Mouse (Mus musculus): ENCODE data around the gene Klhdc1.

The Klhdc1 gene

GRCm38 (mm10) chr12:69227776-69228466 lies 13.1 kb upstream of the Klhdc1 start, which contains the start of gene Pole2:
Gene Pole2, minus strand, starts transcription at chr12:69228195.
- in situ Hi-C loops (cut with MseI, MboI): no loop called here

DNA sequence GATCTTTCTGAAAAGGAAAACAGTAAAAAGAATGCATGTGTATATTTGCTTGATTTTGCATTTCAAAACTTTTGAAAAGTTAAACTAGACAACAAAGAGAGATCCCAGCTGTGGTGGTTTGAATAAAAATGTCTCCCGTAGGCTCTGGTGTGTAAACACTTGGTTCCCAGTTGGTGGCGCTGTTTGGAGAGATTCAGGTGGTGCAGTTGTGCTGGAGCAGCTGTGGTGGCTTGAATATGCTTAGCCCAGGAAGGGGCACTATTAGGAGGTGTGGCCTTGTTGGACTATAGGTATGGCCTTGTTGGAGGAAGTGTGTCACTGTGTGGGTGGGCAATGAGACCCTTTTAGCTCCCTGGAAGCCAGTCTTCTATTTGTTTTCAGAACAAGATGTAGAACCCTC lies 11.7 kb upstream of the Klhdc1 start:
- in situ Hi-C loops (cut with MseI, MboI): no loop called here

DNA sequence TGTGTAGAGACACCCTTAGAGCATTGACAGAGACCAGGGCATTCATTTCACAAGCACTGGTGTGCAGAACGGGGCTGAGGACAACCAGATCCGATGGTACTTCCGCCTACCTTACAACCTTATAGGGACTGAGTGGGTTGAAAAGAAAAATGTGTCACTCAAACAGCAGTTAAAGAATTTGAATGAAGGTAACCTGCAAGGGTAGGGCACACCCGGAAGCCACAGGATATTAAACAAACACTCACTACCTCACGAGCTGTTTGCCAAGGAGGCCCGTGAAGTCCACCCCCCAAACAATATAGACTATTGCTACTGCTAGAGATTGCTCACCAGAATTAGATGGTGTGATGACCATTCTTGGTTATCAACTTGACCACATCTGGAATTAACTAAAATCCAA lies 5.2 kb upstream of the Klhdc1 start:
- in situ Hi-C loops (cut with MseI, MboI): no loop called here

GRCm38 (mm10) chr12:69238284-69238683 lies 2.7 kb upstream of the Klhdc1 start:
- in situ Hi-C loops (cut with MseI, MboI): no loop called here

- in situ Hi-C loops (cut with MseI, MboI): no loop called here
Measured at GRCm38 (mm10) chr12:69241405-69241770, 412 bp downstream of the Klhdc1 start.

DNA sequence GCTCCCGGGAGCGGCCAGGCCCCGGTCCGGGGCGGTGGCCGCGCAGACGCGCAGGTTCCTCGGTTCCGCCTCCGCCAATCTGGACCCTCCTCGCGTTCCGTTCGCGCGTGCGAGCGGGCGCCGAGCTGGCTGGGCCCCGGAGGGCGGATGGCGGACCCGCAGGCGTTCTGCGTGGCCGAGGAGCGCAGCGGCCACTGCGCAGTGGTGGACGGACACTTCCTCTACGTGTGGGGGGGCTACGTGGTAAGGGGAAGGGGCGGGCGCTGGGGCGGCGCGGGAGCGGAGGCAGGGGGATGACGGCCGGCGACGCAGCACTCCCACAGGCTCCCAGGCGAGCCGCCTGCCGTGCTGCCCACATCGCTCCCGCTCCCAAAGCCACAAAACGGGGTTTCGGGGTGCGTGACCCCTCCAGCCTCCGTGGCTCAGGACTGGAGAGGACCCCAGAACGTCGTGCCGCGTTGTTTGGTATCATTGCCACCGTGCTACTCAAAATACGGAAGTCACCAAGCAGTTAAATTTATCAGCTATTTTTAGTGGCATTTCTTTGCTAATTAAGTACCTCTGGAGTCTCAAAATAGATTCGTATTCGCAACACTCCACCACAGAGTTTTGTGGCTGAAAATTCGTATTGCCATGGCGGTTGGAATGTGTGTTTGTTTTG lies 925 bp downstream of the Klhdc1 start:
- in situ Hi-C loops (cut with MseI, MboI): no loop called here

DNA sequence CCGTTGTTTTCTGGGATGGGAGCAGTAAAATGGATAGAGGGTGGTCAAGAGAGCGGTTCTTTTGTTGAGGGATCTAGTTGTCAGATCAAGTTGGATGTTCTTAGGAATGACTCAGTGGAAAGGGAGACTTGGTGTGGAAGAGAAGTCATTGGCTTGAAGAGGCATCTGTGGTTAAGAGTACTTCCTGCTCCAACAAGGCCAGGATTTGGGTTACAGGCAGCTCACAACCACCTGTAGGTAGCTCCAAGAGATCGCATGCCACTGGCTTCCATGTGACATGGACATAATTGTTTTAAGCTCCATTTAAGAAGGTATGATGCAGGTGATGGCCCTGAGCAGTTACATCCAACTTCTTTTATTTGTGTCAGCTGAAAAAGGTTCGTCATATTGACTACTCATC lies 8.8 kb downstream of the Klhdc1 start:
- in situ Hi-C loops (cut with MseI, MboI): no loop called here

DNA sequence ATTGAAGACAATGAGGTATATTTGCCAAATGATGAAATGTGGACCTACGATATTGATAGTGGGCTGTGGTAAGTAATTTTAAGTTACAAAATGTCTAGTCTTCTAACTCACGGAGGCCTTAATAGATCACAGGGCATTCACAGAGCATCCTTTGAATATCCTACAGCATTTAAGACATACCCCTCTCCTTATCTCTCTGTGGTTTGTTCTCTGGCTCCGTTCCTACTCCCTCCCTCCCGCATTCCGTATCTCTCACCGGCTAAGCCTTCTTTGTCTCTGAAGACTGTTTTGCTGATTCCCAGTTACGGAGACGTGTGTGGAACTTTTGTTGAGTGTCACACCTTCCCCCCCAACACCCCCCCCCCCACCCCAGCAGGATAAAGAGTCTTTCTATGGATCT lies 9.8 kb downstream of the Klhdc1 start:
- in situ Hi-C loops (cut with MseI, MboI): no loop called here

DNA sequence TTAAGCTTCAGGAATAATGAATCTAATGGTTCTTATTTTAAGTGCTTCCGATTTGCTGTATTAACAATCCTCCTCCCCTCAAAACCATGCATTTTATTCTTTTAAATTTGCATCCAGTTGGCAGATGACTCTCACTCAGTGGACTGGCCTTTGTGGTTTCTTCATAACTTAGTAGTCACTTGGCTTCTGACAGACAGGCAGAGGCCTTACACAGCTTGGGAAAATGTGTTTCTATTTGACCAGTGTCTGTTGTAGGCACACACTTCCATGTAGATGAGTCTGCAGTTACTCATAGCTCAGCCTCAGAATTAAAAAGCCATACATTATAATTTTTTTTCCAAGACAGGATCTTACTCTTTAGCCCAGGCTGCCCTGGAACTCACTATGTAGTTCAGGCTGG lies 12.8 kb downstream of the Klhdc1 start:
- in situ Hi-C loops (cut with MseI, MboI): no loop called here

DNA sequence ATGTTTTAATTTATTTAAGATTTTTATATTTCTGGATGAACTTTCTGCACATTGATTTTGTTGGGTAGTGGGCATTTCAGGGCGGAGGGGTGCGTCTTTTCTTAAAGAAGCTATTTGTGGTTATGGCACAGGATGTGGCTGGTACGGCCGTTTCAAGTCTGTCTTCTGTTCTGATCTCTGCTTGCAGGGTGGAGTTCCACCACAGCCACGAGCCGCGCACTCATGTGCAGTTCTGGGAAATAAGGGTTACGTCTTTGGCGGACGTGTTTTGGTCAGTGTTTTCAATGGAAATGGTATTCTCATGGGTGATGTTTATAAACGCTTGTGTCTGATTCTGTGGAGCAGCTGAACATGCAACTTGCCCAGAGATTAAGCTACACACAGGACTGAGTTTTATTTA lies 16.9 kb downstream of the Klhdc1 start:
- in situ Hi-C loops (cut with MseI, MboI): no loop called here

DNA sequence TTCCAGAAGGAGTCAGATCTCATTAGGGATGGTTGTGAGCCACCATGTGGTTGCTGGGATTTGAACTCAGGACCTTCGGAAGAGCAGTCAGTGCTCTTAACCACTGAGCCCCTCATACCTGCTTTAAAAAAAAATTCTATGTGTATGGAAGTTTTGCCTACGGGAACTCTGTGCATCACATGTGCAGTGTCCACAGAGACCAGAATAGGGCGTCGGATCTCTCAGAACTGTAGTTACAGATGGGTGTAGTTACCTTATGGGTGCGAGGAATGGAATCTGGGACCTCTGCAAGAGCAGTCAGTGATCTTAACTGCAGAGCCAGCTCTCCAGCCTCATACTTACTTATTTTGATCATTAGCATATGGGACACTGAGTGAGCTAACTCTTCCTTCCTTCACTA lies 21.3 kb downstream of the Klhdc1 start:
- in situ Hi-C loops (cut with MseI, MboI): no loop called here

- in situ Hi-C loops (cut with MseI, MboI): no loop called here
Measured at GRCm38 (mm10) chr12:69265031-69265430, 24.1 kb downstream of the Klhdc1 start.

DNA sequence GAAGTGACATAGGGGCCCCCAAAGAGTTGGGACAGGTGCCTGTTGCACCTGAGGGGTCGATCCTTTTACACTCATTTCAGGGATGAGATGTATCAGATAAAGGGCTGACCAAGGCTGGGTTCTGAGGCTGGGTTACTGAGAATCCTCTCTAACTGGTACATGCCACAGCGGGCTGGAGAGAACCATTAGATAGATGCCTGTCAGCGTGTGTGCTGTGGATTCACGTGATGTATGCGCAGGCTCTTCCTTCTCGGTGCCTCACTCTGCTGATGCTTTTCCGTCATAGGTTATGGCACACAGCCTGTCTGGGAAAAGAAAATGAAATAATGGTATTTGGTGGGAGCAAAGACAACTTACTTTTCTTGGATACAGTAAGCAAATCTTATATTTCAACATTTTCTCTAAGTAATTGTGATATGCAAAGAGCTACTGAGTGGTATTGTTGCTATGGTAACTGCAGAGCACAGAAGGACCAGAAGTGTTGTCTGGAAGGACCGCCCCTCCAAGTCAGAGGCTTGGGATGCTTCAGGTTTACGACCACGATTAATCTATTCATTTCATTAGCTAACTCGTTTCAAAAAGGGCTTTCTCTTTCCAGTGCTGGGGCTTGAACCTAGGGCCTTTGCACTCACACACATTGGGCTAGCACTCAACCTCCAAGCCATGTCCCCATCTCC lies 27.1 kb downstream of the Klhdc1 start:
- in situ Hi-C loops (cut with MseI, MboI): no loop called here

GRCm38 (mm10) chr12:69268956-69269355 lies 28.0 kb downstream of the Klhdc1 start:
- in situ Hi-C loops (cut with MseI, MboI): no loop called here

DNA sequence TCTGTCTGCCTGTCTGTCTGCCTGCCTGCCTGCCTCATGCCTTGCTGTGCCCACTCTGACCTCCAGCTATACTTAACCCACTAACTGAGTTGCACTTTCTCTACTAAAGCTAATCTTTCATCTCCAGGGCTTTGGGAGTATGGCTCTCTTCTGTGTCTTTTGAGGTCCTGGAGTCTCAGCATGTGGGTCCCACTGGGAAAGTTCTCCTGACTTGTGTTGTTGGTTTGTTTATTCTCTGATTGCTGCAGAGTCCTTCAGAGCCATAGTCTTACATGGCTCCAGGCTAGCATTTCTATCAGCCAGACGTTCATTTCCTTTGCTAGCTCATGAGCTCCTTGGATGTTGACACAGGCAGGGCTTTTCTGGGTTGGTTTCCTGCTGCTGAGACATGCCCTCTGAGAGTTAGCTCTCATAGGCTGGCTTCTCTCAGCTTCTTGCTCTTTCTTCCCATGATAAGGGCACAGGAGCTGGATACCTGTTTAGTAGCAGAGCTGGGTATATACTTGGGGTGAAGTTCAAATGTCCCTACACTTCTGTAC lies 39.0 kb downstream of the Klhdc1 start:
- in situ Hi-C loops (cut with MseI, MboI): no loop called here

- in situ Hi-C loops (cut with MseI, MboI): no loop called here
Measured at GRCm38 (mm10) chr12:69280915-69281314, 39.9 kb downstream of the Klhdc1 start.

DNA sequence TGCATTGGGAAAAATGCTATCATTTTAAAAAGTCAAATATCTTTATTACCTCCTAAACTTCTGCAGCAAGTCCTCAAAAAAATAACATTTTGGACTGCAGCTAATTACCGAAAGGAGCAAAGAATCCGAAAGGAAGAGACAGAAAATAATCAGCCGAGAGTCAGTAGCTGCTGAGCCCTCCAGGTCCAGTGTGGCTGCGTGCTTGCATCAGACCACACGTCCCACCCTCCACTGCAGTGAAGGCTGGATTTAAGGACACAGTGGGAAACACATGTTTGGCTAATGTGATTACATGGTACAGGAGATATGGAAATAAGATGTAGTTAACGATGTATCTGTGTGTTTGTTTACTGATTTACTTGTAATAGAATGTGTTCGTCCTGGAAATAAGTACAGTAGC lies 42.2 kb downstream of the Klhdc1 start:
- in situ Hi-C loops (cut with MseI, MboI): no loop called here

- in situ Hi-C loops (cut with MseI, MboI): no loop called here
Measured at GRCm38 (mm10) chr12:69287535-69287934, 46.6 kb downstream of the Klhdc1 start.

- in situ Hi-C loops (cut with MseI, MboI): no loop called here
Measured at GRCm38 (mm10) chr12:69288699-69289098, 47.7 kb downstream of the Klhdc1 start.

GRCm38 (mm10) chr12:69292401-69292800 lies 51.4 kb downstream of the Klhdc1 start:
- in situ Hi-C loops (cut with MseI, MboI): no loop called here

DNA sequence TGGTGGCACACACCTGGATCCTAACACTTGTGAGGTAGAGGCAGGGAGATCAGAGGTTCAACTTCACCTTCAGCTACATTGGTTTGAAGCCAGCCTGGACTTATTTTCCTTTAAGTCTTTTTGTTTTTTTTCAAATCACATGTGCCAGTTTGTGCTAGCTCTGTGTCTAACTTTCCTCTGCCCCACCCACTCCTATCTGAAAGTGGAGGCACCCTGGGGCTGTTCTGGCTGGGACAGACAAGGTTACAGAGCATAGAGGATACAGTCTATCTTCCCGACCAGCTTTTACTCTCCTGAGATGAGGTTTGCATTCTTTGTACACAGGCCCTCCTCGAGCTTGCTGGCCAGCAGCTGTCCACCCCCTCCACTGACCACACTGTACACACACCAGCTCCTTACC lies 52.8 kb downstream of the Klhdc1 start:
- in situ Hi-C loops (cut with MseI, MboI): no loop called here

DNA sequence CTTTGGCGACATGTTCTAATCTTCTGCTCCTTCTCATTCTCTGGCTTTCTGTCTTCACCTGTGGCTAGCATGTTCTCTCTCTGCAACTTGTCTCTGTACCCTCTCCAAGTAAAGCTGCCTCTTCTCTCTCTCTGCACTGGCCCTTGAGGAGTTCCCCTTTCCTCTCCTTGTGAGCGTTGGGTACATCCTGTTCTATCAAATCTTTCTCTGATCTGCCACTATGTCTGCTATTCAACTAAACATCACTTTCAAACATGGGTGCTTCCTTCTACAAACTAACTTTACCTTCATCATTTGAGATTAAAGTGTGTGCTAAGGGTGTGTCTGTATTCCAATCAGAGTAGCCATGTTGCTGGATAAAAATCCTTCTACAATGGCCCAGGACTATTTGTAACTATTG lies 54.0 kb downstream of the Klhdc1 start:
- in situ Hi-C loops (cut with MseI, MboI): no loop called here

DNA sequence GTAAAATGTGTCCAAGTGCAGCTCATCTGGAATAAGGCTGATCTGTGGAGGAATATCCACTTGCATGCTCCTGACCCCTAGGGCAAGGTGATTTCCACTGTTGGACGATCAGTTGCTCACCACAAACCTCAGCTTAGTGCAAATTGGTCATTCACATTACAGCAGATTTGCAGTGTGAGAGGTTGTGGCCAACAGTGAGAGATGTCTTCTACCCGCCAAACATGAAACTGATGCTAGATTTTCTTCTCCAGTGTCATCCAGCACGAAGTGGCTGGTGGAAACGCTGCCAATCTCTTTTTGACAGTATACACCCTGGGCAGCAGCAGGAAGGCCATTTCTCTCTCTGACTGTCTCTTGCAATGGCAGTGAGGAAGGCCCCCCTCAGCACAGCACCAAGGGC lies 54.7 kb downstream of the Klhdc1 start:
- in situ Hi-C loops (cut with MseI, MboI): no loop called here
